Mouse (Mus musculus) forebrain, embryonic 11.5 days (tissue): Measurements from ENCODE around the gene Ednra. TPM values are rescaled to one million over a fixed set of nuclear protein-coding genes. Genes with fewer than 3 reads are reported as not detected.

Experiments
- ATAC-seq: fragments of 200-750 bp; cut with Nextera tagmentation; replicated peaks from 2 replicates; pipeline ENCODE4 v1.8.0; 2017; ENCODE audit warnings: moderate TSS enrichment; ENCODE audit not compliant: low FRiP score
- DNase-seq: peaks from one replicate; pipeline ENCODE4 v3.0.0-alpha.2; 2017; ENCODE audit warnings: low spot score
- H3K27ac ChIP-seq: fragments of 300-500 bp; sonication (generic); 2 replicates; pipeline ENCODE4 v1.5.1; 2014; ENCODE audit warnings: low read depth, low read length
- H3K27me3 ChIP-seq: fragments of 300-500 bp; sonication (generic); 2 replicates; pipeline ENCODE4 v1.6.1; 2014; ENCODE audit warnings: mild to moderate bottlenecking, low read length, mixed read lengths; ENCODE audit not compliant: control insufficient read depth, insufficient read depth
- H3K36me3 ChIP-seq: fragments of 300-500 bp; sonication (generic); 2 replicates; pipeline ENCODE4 v1.6.1; 2014; ENCODE audit warnings: mild to moderate bottlenecking, low read length, moderate library complexity, mixed read lengths; ENCODE audit not compliant: control insufficient read depth, insufficient read depth
- H3K4me1 ChIP-seq: fragments of 300-500 bp; sonication (generic); replicated peaks from 2 replicates; pipeline ENCODE4 v1.6.1; 2014; ENCODE audit warnings: low read length, mixed read lengths; ENCODE audit not compliant: control insufficient read depth, insufficient read depth
- H3K4me2 ChIP-seq: fragments of 300-500 bp; sonication (generic); 2 replicates; pipeline ENCODE4 v1.6.1; 2014; ENCODE audit warnings: low read depth, mild to moderate bottlenecking, low read length, moderate library complexity, mixed read lengths; ENCODE audit not compliant: severe bottlenecking
- H3K4me3 ChIP-seq: fragments of 300-500 bp; sonication (generic); 2 replicates; pipeline ENCODE4 v1.5.1; 2014; ENCODE audit warnings: low read depth, low read length
- H3K9ac ChIP-seq: fragments of 300-500 bp; sonication (generic); 2 replicates; pipeline ENCODE4 v1.6.1; 2014; ENCODE audit warnings: low read length
- H3K9me3 ChIP-seq: fragments of 300-500 bp; sonication (generic); 2 replicates; pipeline ENCODE4 v1.6.1; 2016; ENCODE audit warnings: low read length, mixed read lengths; ENCODE audit not compliant: control insufficient read depth
- WGBS: fragments of 180-500 bp; shearing (Covaris S2); extraction: QIAGEN DNeasy Blood & Tissue Kit; methylation state at CpG from one replicate; pipeline ENCODE4 v1.1.7; 2014; 5-methylcytosine and 5-hydroxymethylcytosine counted together
- polyA plus RNA-seq: library from polyadenylated mRNA; unstranded; fragments of >200 nt; fragmentation: Nextera tagmentation; extraction: Ambion mirVana; gene quantifications from 2 replicates; pipeline ENCODE4 v1.2.1, GENCODE M21; 2014

Gene Ednra
- polyA plus RNA-seq, 1 experiment from 2014 or later, result 21.8 TPM

GRCm38 (mm10) chr8:77733792-77734191 is 9.5 kb upstream of the Ednra start:
- no peaks in the 10 kb centered on the region; the same call in 1 of the 2 replicates for H3K9me3 ChIP-seq
- no peak overlapping the region for H3K4me2 ChIP-seq
- DNase-seq (no peak), ATAC-seq (no peak)
- no peak overlapping the region for H3K9ac ChIP-seq
- H3K4me3 ChIP-seq, result no peak overlapping the region
- WGBS, result 66% methylated on average over 2 of the region's 2 CpGs
- no peak overlapping the region for H3K27ac ChIP-seq
- no peaks in the 10 kb centered on the region for H3K4me1 ChIP-seq
- H3K36me3 ChIP-seq, result no peaks in the 10 kb centered on the region
- no peaks in the 10 kb centered on the region for H3K27me3 ChIP-seq

GRCm38 (mm10) chr8:77732964-77733363 is 8.7 kb upstream of the Ednra start:
- H3K36me3 ChIP-seq, result no peaks in the 10 kb centered on the region
- H3K27ac ChIP-seq, result no peak overlapping the region
- DNase-seq (no peak), ATAC-seq (no peak)
- no peak overlapping the region for H3K4me3 ChIP-seq
- H3K27me3 ChIP-seq, result no peaks in the 10 kb centered on the region
- H3K9ac ChIP-seq, result no peak overlapping the region
- H3K9me3 ChIP-seq, result no peaks in the 10 kb centered on the region; the same call in 1 of the 2 replicates
- 81% methylated on average over 3 of the region's 3 CpGs for WGBS
- no peaks in the 10 kb centered on the region for H3K4me1 ChIP-seq
- H3K4me2 ChIP-seq, result no peak overlapping the region

- Histone ChIP-seq H3K9me3 (no peaks in the 10 kb centered on the region), H3K4me1 (no peaks in the 10 kb centered on the region; the same call in 1 of the 2 replicates)
- ATAC-seq, result no peak
These were observed 1.1 kb upstream of the Ednra start for GRCm38 (mm10) chr8:77725406-77725805.

GRCm38 (mm10) chr8:77723534-77724045 is 674 bp downstream of the Ednra start:
- no peaks in the 10 kb centered on the region for H3K36me3 ChIP-seq
- ATAC-seq, result peak; percentile 64; the same call in 1 of the 2 replicates

More at GRCm38 (mm10) chr8:77725406-77725805, 1.1 kb upstream of the Ednra start:
- Histone ChIP-seq H3K9ac (no peak overlapping the region), H3K36me3 (no peaks in the 10 kb centered on the region), H3K4me3 (no peak overlapping the region), H3K27me3 (no peaks in the 10 kb centered on the region), H3K4me2 (no peak overlapping the region), H3K27ac (no peak overlapping the region)
- 82% methylated on average over 5 of the region's 5 CpGs for WGBS
- DNase-seq, result no peak

GRCm38 (mm10) chr8:77723018-77723417 is 1.2 kb downstream of the Ednra start:
- Histone ChIP-seq H3K27me3 (no peaks in the 10 kb centered on the region), H3K4me2 (no peak overlapping the region), H3K9me3 (no peaks in the 10 kb centered on the region), H3K9ac (no peak overlapping the region; the same call in 1 of the 2 replicates), H3K4me3 (no peak overlapping the region), H3K36me3 (no peaks in the 10 kb centered on the region), H3K4me1 (no peaks in the 10 kb centered on the region; the same call in 1 of the 2 replicates), H3K27ac (no peak overlapping the region)
- WGBS, result 86% methylated on average over 4 of the region's 4 CpGs
- no peak for DNase-seq
- ATAC-seq, result no peak

More at GRCm38 (mm10) chr8:77723534-77724045, 674 bp downstream of the Ednra start:
- DNase-seq, result no peak
- Histone ChIP-seq H3K4me2 (peak overlapping the region; percentile 80), H3K27me3 (no peaks in the 10 kb centered on the region), H3K4me1 (no peaks in the 10 kb centered on the region; the same call in 1 of the 2 replicates), H3K9ac (peak overlapping the region; percentile 50), H3K4me3 (peak overlapping the region; percentile 35), H3K27ac (peak overlapping the region; percentile 41; the same call in 1 of the 2 replicates), H3K9me3 (no peaks in the 10 kb centered on the region)
- WGBS, result under 1% methylated on average over 16 of the region's 16 CpGs

- no peak overlapping the region for H3K4me2 ChIP-seq
- no peak overlapping the region for H3K27ac ChIP-seq
- no peaks in the 10 kb centered on the region; the same call in 1 of the 2 replicates for H3K4me1 ChIP-seq
- no peak overlapping the region for H3K4me3 ChIP-seq
- H3K9ac ChIP-seq, result no peak overlapping the region
- H3K9me3 ChIP-seq, result no peaks in the 10 kb centered on the region
- H3K27me3 ChIP-seq, result no peaks in the 10 kb centered on the region
- no peaks in the 10 kb centered on the region for H3K36me3 ChIP-seq
- DNase-seq (no peak), ATAC-seq (no peak)
- 75% methylated on average over 2 of the region's 2 CpGs for WGBS
These were observed 5.3 kb downstream of the Ednra start for GRCm38 (mm10) chr8:77718933-77719332.

GRCm38 (mm10) chr8:77717036-77717435 is 7.2 kb downstream of the Ednra start:
- no peak overlapping the region for H3K27ac ChIP-seq
- no peak for ATAC-seq
- no peaks in the 10 kb centered on the region for H3K36me3 ChIP-seq
- no peak overlapping the region for H3K4me3 ChIP-seq
- H3K4me2 ChIP-seq, result no peak overlapping the region
- H3K27me3 ChIP-seq, result no peaks in the 10 kb centered on the region
- H3K9me3 ChIP-seq, result no peaks in the 10 kb centered on the region
- no peak overlapping the region for H3K9ac ChIP-seq
- WGBS, result 62% methylated on average over 2 of the region's 2 CpGs
- no peak for DNase-seq
- no peaks in the 10 kb centered on the region for H3K4me1 ChIP-seq

- DNase-seq (no peak), ATAC-seq (no peak)
- WGBS, result 81% methylated on average over 7 of the region's 7 CpGs
- no peak overlapping the region for H3K27ac ChIP-seq
- H3K4me2 ChIP-seq, result no peak overlapping the region
- no peak overlapping the region for H3K4me3 ChIP-seq
- no peaks in the 10 kb centered on the region for H3K9me3 ChIP-seq
- H3K4me1 ChIP-seq, result no peaks in the 10 kb centered on the region
- H3K36me3 ChIP-seq, result no peaks in the 10 kb centered on the region
- H3K27me3 ChIP-seq, result no peaks in the 10 kb centered on the region
- H3K9ac ChIP-seq, result no peak overlapping the region
These were observed 9.8 kb downstream of the Ednra start for GRCm38 (mm10) chr8:77714455-77714854.

GRCm38 (mm10) chr8:77713688-77714087 is 10.6 kb downstream of the Ednra start:
- no peak for DNase-seq
- H3K27me3 ChIP-seq, result no peaks in the 10 kb centered on the region
- no peaks in the 10 kb centered on the region for H3K36me3 ChIP-seq
- no peak overlapping the region for H3K4me2 ChIP-seq
- 85% methylated on average over 5 of the region's 5 CpGs for WGBS
- H3K9ac ChIP-seq, result no peak overlapping the region
- H3K4me3 ChIP-seq, result no peak overlapping the region
- H3K4me1 ChIP-seq, result no peaks in the 10 kb centered on the region
- H3K27ac ChIP-seq, result no peak overlapping the region
- H3K9me3 ChIP-seq, result no peaks in the 10 kb centered on the region
- no peak for ATAC-seq
